ENCODE assay signal across 23 mouse cellular contexts in the genomic region with DNA sequence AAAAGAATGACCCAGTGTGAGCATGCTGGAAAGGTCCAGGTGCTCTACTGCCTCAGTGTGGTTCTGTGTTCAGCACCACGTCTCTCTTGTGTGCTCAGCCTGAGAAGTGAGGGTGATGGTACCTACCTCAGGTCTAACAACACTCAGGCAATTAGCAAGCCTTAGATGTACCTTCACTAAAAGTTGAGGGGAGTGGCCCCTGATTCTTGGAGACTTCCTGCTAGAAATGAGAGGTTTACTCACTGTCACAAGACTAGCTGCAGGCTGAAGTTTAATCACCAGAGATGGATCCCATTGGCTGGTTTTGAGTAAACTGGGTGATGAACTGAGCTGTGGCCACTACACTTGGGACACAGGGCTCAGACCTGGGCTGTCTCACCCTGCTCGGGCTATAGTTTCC.
DNase-seq lines count a peak whose midpoint lies in the region; ATAC-seq and TF ChIP-seq lines count a peak whose summit lies in the region.
"Had no signal": no experiment of that assay in that cellular context is flagged by ENCODE, and none has a peak within 500 bp of the region (broad histone marks: within the 10 kb centered on the region; RNA-seq: fewer than 3 reads in every experiment).

No protein-coding gene starts in this region.

- no peak overlapping the region for H3K9ac ChIP-seq in intestine, postnatal 0 days (ENCODE audit: low read depth, low read length)
- no peak overlapping the region for H3K9ac ChIP-seq in intestine, embryonic 16.5 days (ENCODE audit: low read depth, low read length)
- H3K9ac ChIP-seq in lung, postnatal 0 days (replicated peaks; ENCODE audit: low read depth) = no peak overlapping the region
- H3K9ac ChIP-seq: embryonic facial prominence, embryonic 13.5 days; forebrain, embryonic 13.5 days; forebrain, postnatal 0 days; heart, embryonic 13.5 days; hindbrain, embryonic 12.5 days had no signal

- TF ChIP-seq EP300 in lung, postnatal 0 days (IDR thresholded peaks at IDR 0.05) = no peak

- DNase-seq in lung, adult 18-20 months = no peak
- DNase-seq in liver = no peak
- DNase-seq in lung, postnatal 0 days (ENCODE audit: low spot score) = no peak
- DNase-seq: adrenal gland, postnatal 14 days; cerebellum, adult 18-20 months; cerebellum, adult 9-11 months; cerebellum, postnatal 36 days; forebrain, postnatal 0 days; gastrocnemius, postnatal 25 days; heart, adult 11 months; heart, postnatal 36 days; kidney, adult 11 months had no signal

- no peak overlapping the region for H3K4me2 ChIP-seq in intestine, postnatal 0 days (replicated peaks; ENCODE audit: low read depth)
- no peak overlapping the region for H3K4me2 ChIP-seq in intestine, embryonic 16.5 days (ENCODE audit: low read depth, low read length)
- no peak overlapping the region for H3K4me2 ChIP-seq in lung, postnatal 0 days (replicated peaks; ENCODE audit: low read depth, low read length)
- H3K4me2 ChIP-seq: embryonic facial prominence, embryonic 13.5 days; forebrain, embryonic 13.5 days; heart, embryonic 13.5 days; hindbrain, embryonic 12.5 days had no signal

- 0 out of 2 replicates have a peak, but pooled peaks cover 7% of the 10 kb centered on the region for H3K27me3 ChIP-seq in intestine, postnatal 0 days (replicated peaks; ENCODE audit: control insufficient read depth, insufficient read depth, low read length)
- no peaks in the 10 kb centered on the region for H3K27me3 ChIP-seq in intestine, embryonic 16.5 days (replicated peaks; ENCODE audit: control insufficient read depth, insufficient read depth, low read length)
- no peaks in the 10 kb centered on the region for H3K27me3 ChIP-seq in lung, postnatal 0 days (replicated peaks; ENCODE audit: insufficient read depth, low read length)
- H3K27me3 ChIP-seq: embryonic facial prominence, embryonic 13.5 days; forebrain, embryonic 13.5 days had no signal

- no peaks in the 10 kb centered on the region for H3K9me3 ChIP-seq in intestine, postnatal 0 days (ENCODE audit: control insufficient read depth)
- H3K9me3 ChIP-seq in intestine, embryonic 16.5 days (ENCODE audit: control insufficient read depth, low read length) = no peaks in the 10 kb centered on the region
- H3K9me3 ChIP-seq in lung, postnatal 0 days (ENCODE audit: low read length) = no peaks in the 10 kb centered on the region
- H3K9me3 ChIP-seq: embryonic facial prominence, embryonic 13.5 days; forebrain, embryonic 13.5 days; G1E; heart, embryonic 13.5 days; hindbrain, embryonic 12.5 days had no signal

- no peak overlapping the region for H3K4me3 ChIP-seq in intestine, postnatal 0 days (ENCODE audit: low read depth, low read length)
- no peak overlapping the region for H3K4me3 ChIP-seq in intestine, embryonic 16.5 days (ENCODE audit: low read length)
- no peak overlapping the region for H3K4me3 ChIP-seq in bone marrow macrophage, adult 2 months (ENCODE audit: insufficient read depth, low read length)
- H3K4me3 ChIP-seq in lung, postnatal 0 days (ENCODE audit: low read depth, low read length) = no peak overlapping the region
- H3K4me3 ChIP-seq: embryonic facial prominence, embryonic 13.5 days; forebrain, embryonic 13.5 days; heart, embryonic 13.5 days; hindbrain, embryonic 12.5 days had no signal

- no peaks in the 10 kb centered on the region for H3K4me1 ChIP-seq in intestine, postnatal 0 days (replicated peaks; ENCODE audit: control insufficient read depth, insufficient read depth, low read length)
- peaks cover 13% of the 10 kb centered on the region for H3K4me1 ChIP-seq in intestine, embryonic 16.5 days (ENCODE audit: control insufficient read depth, insufficient read depth, low read length)
- peaks cover 23% of the 10 kb centered on the region for H3K4me1 ChIP-seq in bone marrow macrophage, adult 2 months (ENCODE audit: control insufficient read depth, insufficient read depth, low read length)
- H3K4me1 ChIP-seq in lung, postnatal 0 days (ENCODE audit: insufficient read depth, low read depth, low read length) = no peaks in the 10 kb centered on the region

- H3K36me3 ChIP-seq in intestine, postnatal 0 days (ENCODE audit: control insufficient read depth, insufficient read depth) = no peaks in the 10 kb centered on the region
- H3K36me3 ChIP-seq in intestine, embryonic 16.5 days (ENCODE audit: control insufficient read depth, insufficient read depth, low read length) = no peaks in the 10 kb centered on the region
- no peaks in the 10 kb centered on the region for H3K36me3 ChIP-seq in lung, postnatal 0 days (ENCODE audit: insufficient read depth, low read length)
- H3K36me3 ChIP-seq: embryonic facial prominence, embryonic 13.5 days; G1E; heart, embryonic 13.5 days; hindbrain, embryonic 12.5 days had no signal

- 80% methylated on average over 2 of the region's 2 CpGs for WGBS in intestine, postnatal 0 days
- 84% methylated on average over 2 of the region's 2 CpGs for WGBS in intestine, embryonic 16.5 days
- WGBS in lung, postnatal 0 days = 77% methylated on average over 2 of the region's 2 CpGs

- no peak for TF ChIP-seq POLR2A in bone marrow macrophage, adult 2 months (IDR thresholded peaks at IDR 0.05; ENCODE audit: borderline replicate concordance, low read depth, low read length)

- 0 out of 2 replicates have a peak, but pooled peaks have one; percentile 25 for ATAC-seq in intestine, postnatal 0 days
- ATAC-seq in intestine, embryonic 16.5 days = no peak
- ATAC-seq in CD4-positive, CD25-positive, alpha-beta regulatory T cell, adult 4 months = peak; percentile 83
- peak; percentile 72 for ATAC-seq in inflammation-experienced regulatory T-cells, adult 6 months
- no peak for ATAC-seq in lung, postnatal 0 days
- ATAC-seq: forebrain, embryonic 13.5 days; forebrain, postnatal 0 days; hindbrain, postnatal 0 days had no signal

- TF ChIP-seq CTCF in intestine, postnatal 0 days (IDR thresholded peaks at IDR 0.05; ENCODE audit: low read depth) = no peak
- no peak for TF ChIP-seq CTCF in bone marrow macrophage, adult 2 months (IDR thresholded peaks at IDR 0.05; ENCODE audit: low read depth, low read length)
- TF ChIP-seq CTCF in lung, postnatal 0 days (IDR thresholded peaks at IDR 0.05) = no peak

- no peak overlapping the region for H3K27ac ChIP-seq in intestine, postnatal 0 days (ENCODE audit: low read depth, low read length)
- no peak overlapping the region for H3K27ac ChIP-seq in intestine, embryonic 16.5 days (ENCODE audit: low read length)
- peak overlapping the region; percentile 68 for H3K27ac ChIP-seq in bone marrow macrophage, adult 2 months (ENCODE audit: insufficient read depth, low read depth, low read length)
- no peak overlapping the region for H3K27ac ChIP-seq in lung, postnatal 0 days (ENCODE audit: low read length)
- H3K27ac ChIP-seq: forebrain, embryonic 13.5 days; heart, embryonic 13.5 days; hindbrain, embryonic 12.5 days; hindbrain, postnatal 0 days had no signal

Comparison
In these comparisons a context has a peak if more than half of its experiments do, and no peak if none do; other contexts are left out.
1. ATAC-seq: peak in intestine, postnatal 0 days (single experiment), CD4-positive, CD25-positive, alpha-beta regulatory T cell, adult 4 months (single experiment) and inflammation-experienced regulatory T-cells, adult 6 months (single experiment); none in intestine, embryonic 16.5 days (single experiment) and lung, postnatal 0 days (single experiment).